In genomic region chr5:37015612-37016310, GRCm38 (mm10) we compare ENCODE assay signal across 8 mouse cellular contexts. TPM values are rescaled to one million over a fixed set of nuclear protein-coding genes. Genes with fewer than 3 reads are reported as not detected.
DNase-seq lines count a peak whose midpoint lies in the region; ATAC-seq lines count a peak whose summit lies in the region.

No protein-coding gene starts in this region.

- WGBS in hindbrain, embryonic 13.5 days: 7% methylated on average over 27 of the region's 27 CpGs

- peak; percentile 37 to 48 for DNase-seq in left cerebral cortex, adult 18-20 months (ENCODE audit: low spot score in 2 of 2)
- no peak for DNase-seq in left cerebral cortex, adult 11 months (ENCODE audit: low spot score)
- DNase-seq in adrenal gland, adult 18-20 months (ENCODE audit: low spot score in 2 of 2): peak; percentile 35 to 50
- peak; percentile 56 for DNase-seq in right cerebral cortex, postnatal 4 days
- no peak for DNase-seq in gastrocnemius, adult 18-20 months (ENCODE audit: low spot score)

- H3K4me2 ChIP-seq in hindbrain, embryonic 13.5 days: peak overlapping the region; percentile 41

- H3K36me3 ChIP-seq in hindbrain, embryonic 13.5 days: no peaks in the 10 kb centered on the region

- no peak overlapping the region for H3K27ac ChIP-seq in hindbrain, embryonic 13.5 days

- peak overlapping the region; percentile 14 for H3K4me3 ChIP-seq in hindbrain, embryonic 13.5 days

- ATAC-seq in common myeloid progenitor, adult 5-6 weeks (replicated peaks; ENCODE audit: low read depth, poor library complexity, severe bottlenecking): peak; percentile 64
- ATAC-seq in hindbrain, embryonic 13.5 days (ENCODE audit: low FRiP score): no peak
- peak; percentile 41; the same call in 1 of the 2 replicates for ATAC-seq in megakaryocyte-erythroid progenitor cell, adult 5-6 weeks (replicated peaks; ENCODE audit: low FRiP score, low TSS enrichment, poor library complexity, severe bottlenecking)

- no peak overlapping the region; the same call in 1 of the 2 replicates for H3K9ac ChIP-seq in hindbrain, embryonic 13.5 days

- peaks cover 7% of the 10 kb centered on the region for H3K4me1 ChIP-seq in hindbrain, embryonic 13.5 days (replicated peaks)

- H3K9me3 ChIP-seq in hindbrain, embryonic 13.5 days: no peaks in the 10 kb centered on the region

- peaks cover 31% of the 10 kb centered on the region for H3K27me3 ChIP-seq in hindbrain, embryonic 13.5 days

RNA-seq across cellular contexts. Expression of gene Wfs1, which starts 26.8 kb away (rescaled TPM):
- 100 to 1,000 TPM; 136 to 137 TPM for total RNA-seq in left cerebral cortex, adult 18-20 months (2021)
- 100 to 1,000 TPM in 1 of 2 experiments, 10 to 100 TPM in 1; 28.0 to 133 TPM for total RNA-seq in adrenal gland, adult 18-20 months (2021)
- total RNA-seq in common myeloid progenitor, adult 5-6 weeks (2017): 0.64 and 1.4 TPM in 2 replicates
- 5.0 and 6.0 TPM in 2 replicates for polyA plus RNA-seq in hindbrain, embryonic 13.5 days (2015; fragmentation: Nextera tagmentation; extraction: Ambion mirVana)
- 0.59 TPM in 1 of 2 replicates, not detected in the other for total RNA-seq in megakaryocyte-erythroid progenitor cell, adult 5-6 weeks (2014; fragmentation: Nextera tagmentation)
- not detected in 2 replicates for total RNA-seq in megakaryocyte-erythroid progenitor cell, adult 5-6 weeks (2017)
- 10 to 100 TPM; 57.7 to 80.4 TPM for total RNA-seq in gastrocnemius, adult 18-20 months (2021)

Comparison
In these comparisons a context has a peak if more than half of its experiments do, and no peak if none do; other contexts are left out.
1. DNase-seq: peak in left cerebral cortex, adult 18-20 months (2 of 2), adrenal gland, adult 18-20 months (2 of 2) and right cerebral cortex, postnatal 4 days (single experiment); none in left cerebral cortex, adult 11 months (single experiment) and gastrocnemius, adult 18-20 months (single experiment).
2. RNA of gene Wfs1, which starts 26.8 kb away (total RNA-seq): 136 to 137 TPM in left cerebral cortex, adult 18-20 months, 28.0 to 133 TPM in adrenal gland, adult 18-20 months and 57.7 to 80.4 TPM in gastrocnemius, adult 18-20 months; 0.64 to 1.4 TPM in common myeloid progenitor, adult 5-6 weeks and 0.59 TPM in megakaryocyte-erythroid progenitor cell, adult 5-6 weeks; every median in the first group is over 10 times any median in the second.